Comparison of ENCODE assay signal across 8 mouse cellular contexts in the genomic region with DNA sequence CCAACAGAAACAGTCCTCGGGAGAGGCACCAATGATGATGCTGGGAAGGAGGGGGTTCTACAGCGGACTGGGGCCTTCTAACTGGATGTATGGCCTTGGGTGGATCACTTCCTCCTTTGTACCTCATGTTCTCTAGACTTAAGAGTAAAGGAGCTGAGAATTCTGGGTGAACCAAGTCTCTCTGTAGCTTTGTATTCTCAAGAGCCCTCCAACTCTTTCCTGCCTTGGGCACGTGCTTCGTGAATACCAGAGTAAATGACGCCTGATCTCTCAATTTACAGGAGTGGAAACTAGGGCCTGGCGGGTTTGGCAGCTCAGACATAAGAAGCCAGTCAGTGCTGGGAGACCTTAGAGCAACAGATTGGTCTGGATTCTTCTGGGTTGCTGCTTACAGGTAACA. TPM values are rescaled to one million over a fixed set of nuclear protein-coding genes. Genes with fewer than 3 reads are reported as not detected.
A peak's percentile ranks its signal among the peaks of the same experiment; 100 is the strongest.
DNase-seq lines count a peak whose midpoint lies in the region; ATAC-seq and TF ChIP-seq lines count a peak whose summit lies in the region.

No protein-coding gene starts in this region.

- no peak overlapping the region for H3K27ac ChIP-seq in heart, embryonic 11.5 days (ENCODE audit: low read depth, low read length)
- no peak overlapping the region; the same call in 1 of the 2 replicates for H3K27ac ChIP-seq in ES-E14 (ENCODE audit: insufficient read depth, low read depth, low read length, poor library complexity, severe bottlenecking)
- peak overlapping the region; percentile 84; the same call in 1 of the 2 replicates for H3K27ac ChIP-seq in embryonic facial prominence, embryonic 15.5 days (replicated peaks)
- H3K27ac ChIP-seq in limb, embryonic 12.5 days, result peak overlapping the region; percentile 82
- no peak overlapping the region for H3K27ac ChIP-seq in neural tube, embryonic 14.5 days (ENCODE audit: low read depth, low read length)

- ATAC-seq in heart, embryonic 11.5 days (replicated peaks; ENCODE audit: insufficient number of reproducible peaks, low FRiP score, low TSS enrichment), result no peak
- ATAC-seq in embryonic facial prominence, embryonic 15.5 days (ENCODE audit: insufficient number of reproducible peaks, low FRiP score, low TSS enrichment, low read depth), result no peak
- no peak for ATAC-seq in limb, embryonic 12.5 days (ENCODE audit: insufficient number of reproducible peaks, insufficient read depth, low FRiP score, low TSS enrichment, low read depth)
- no peak for ATAC-seq in neural tube, embryonic 14.5 days (ENCODE audit: low read depth)

- no peak for DNase-seq in heart, postnatal 10 days
- DNase-seq in ES-E14 (ENCODE audit: low read depth, low spot score), result no peak
- no peak for DNase-seq in layer of hippocampus, adult 18-20 months (ENCODE audit: low spot score in 2 of 2)
- DNase-seq in T-cell, adult 2 months (ENCODE audit: low spot score), result no peak

- H3K9ac ChIP-seq in heart, embryonic 11.5 days (ENCODE audit: low read depth, low read length), result peak overlapping the region; percentile 88
- H3K9ac ChIP-seq in ES-E14 (ENCODE audit: insufficient read depth, low read depth, low read length, poor library complexity, severe bottlenecking), result peak overlapping the region; percentile 76
- H3K9ac ChIP-seq in embryonic facial prominence, embryonic 15.5 days, result peak overlapping the region; percentile 85
- peak overlapping the region; percentile 77 for H3K9ac ChIP-seq in limb, embryonic 12.5 days (replicated peaks)
- H3K9ac ChIP-seq in neural tube, embryonic 14.5 days (replicated peaks; ENCODE audit: low read depth, low read length), result peak overlapping the region; percentile 78

- H3K4me2 ChIP-seq in heart, embryonic 11.5 days, result peak overlapping the region; percentile 83
- H3K4me2 ChIP-seq in embryonic facial prominence, embryonic 15.5 days (replicated peaks), result peak overlapping the region; percentile 72
- H3K4me2 ChIP-seq in limb, embryonic 12.5 days, result peak overlapping the region; percentile 60
- H3K4me2 ChIP-seq in neural tube, embryonic 14.5 days (ENCODE audit: low read depth, low read length), result peak overlapping the region; percentile 71

- peaks cover 16% of the 10 kb centered on the region for H3K4me1 ChIP-seq in heart, embryonic 11.5 days (ENCODE audit: control insufficient read depth, insufficient read depth, low read length)
- peaks cover 8 to 30% of the 10 kb centered on the region in 2 experiments; a peak in 3 of 4 replicates for H3K4me1 ChIP-seq in ES-E14 (ENCODE audit: control insufficient read depth in 2 of 2, insufficient read depth in 2 of 2, low read length in 2 of 2, poor library complexity in 1 of 2)
- peaks cover 23% of the 10 kb centered on the region for H3K4me1 ChIP-seq in embryonic facial prominence, embryonic 15.5 days
- peaks cover 23% of the 10 kb centered on the region for H3K4me1 ChIP-seq in limb, embryonic 12.5 days (replicated peaks)
- peaks cover 17% of the 10 kb centered on the region for H3K4me1 ChIP-seq in neural tube, embryonic 14.5 days (ENCODE audit: control insufficient read depth, insufficient read depth, low read length)

- peak overlapping the region; percentile 80 for H3K4me3 ChIP-seq in heart, embryonic 11.5 days (ENCODE audit: low read depth, low read length)
- H3K4me3 ChIP-seq in ES-E14 (ENCODE audit: insufficient read depth in 1 of 2, low read depth in 1 of 2, low read length in 2 of 2, poor library complexity in 1 of 2, severe bottlenecking in 1 of 2), result peak overlapping the region; percentile 80 to 81
- peak overlapping the region; percentile 87 for H3K4me3 ChIP-seq in embryonic facial prominence, embryonic 15.5 days (replicated peaks)
- H3K4me3 ChIP-seq in limb, embryonic 12.5 days (replicated peaks), result peak overlapping the region; percentile 75
- H3K4me3 ChIP-seq in neural tube, embryonic 14.5 days (ENCODE audit: low read depth, low read length), result peak overlapping the region; percentile 82

- in situ Hi-C loops in ES-E14 (cut with MboI; ENCODE audit: low sequenced_read_pairs in 2 of 2, unreplicated experiment in 2 of 2), result no loop called here

- 30% methylated on average over 6 of the region's 6 CpGs for WGBS in heart, embryonic 11.5 days (ENCODE audit: insufficient replicate concordance)
- WGBS in embryonic facial prominence, embryonic 15.5 days, result 23% methylated on average over 6 of the region's 6 CpGs
- WGBS in limb, embryonic 12.5 days, result 27% methylated on average over 6 of the region's 6 CpGs
- WGBS in neural tube, embryonic 14.5 days, result 33% methylated on average over 6 of the region's 6 CpGs

- peaks cover 4% of the 10 kb centered on the region for H3K36me3 ChIP-seq in heart, embryonic 11.5 days (ENCODE audit: control insufficient read depth, insufficient read depth, low read length)
- H3K36me3 ChIP-seq in ES-E14 (ENCODE audit: control insufficient read depth, insufficient read depth, low read length, poor library complexity, severe bottlenecking), result peaks cover 18% of the 10 kb centered on the region
- peaks cover 17% of the 10 kb centered on the region for H3K36me3 ChIP-seq in embryonic facial prominence, embryonic 15.5 days
- peaks cover 27% of the 10 kb centered on the region for H3K36me3 ChIP-seq in limb, embryonic 12.5 days
- H3K36me3 ChIP-seq in neural tube, embryonic 14.5 days (ENCODE audit: control insufficient read depth, insufficient read depth, low read length), result peaks cover 2% of the 10 kb centered on the region; the same call in 1 of the 2 replicates

- H3K27me3 ChIP-seq in heart, embryonic 11.5 days (ENCODE audit: control insufficient read depth, insufficient read depth, low read length), result no peaks in the 10 kb centered on the region
- H3K27me3 ChIP-seq in embryonic facial prominence, embryonic 15.5 days, result no peaks in the 10 kb centered on the region
- H3K27me3 ChIP-seq in limb, embryonic 12.5 days, result no peaks in the 10 kb centered on the region
- no peaks in the 10 kb centered on the region for H3K27me3 ChIP-seq in neural tube, embryonic 14.5 days (ENCODE audit: control insufficient read depth, insufficient read depth, low read length)

- intact Hi-C loops in heart, postnatal 10 days (cut with DNase I), result no loop called here

- H3K9me3 ChIP-seq in heart, embryonic 11.5 days (replicated peaks; ENCODE audit: control insufficient read depth, low read length), result no peaks in the 10 kb centered on the region
- H3K9me3 ChIP-seq in ES-E14 (ENCODE audit: control insufficient read depth, insufficient read depth, low read depth, low read length), result no peaks in the 10 kb centered on the region
- H3K9me3 ChIP-seq in embryonic facial prominence, embryonic 15.5 days (replicated peaks), result no peaks in the 10 kb centered on the region
- H3K9me3 ChIP-seq in limb, embryonic 12.5 days, result no peaks in the 10 kb centered on the region
- no peaks in the 10 kb centered on the region for H3K9me3 ChIP-seq in neural tube, embryonic 14.5 days (ENCODE audit: control insufficient read depth, low read length)

TF ChIP-seq in ES-E14, 5 proteins besides CTCF, POLR2A, EP300 and RAD21:
- TF ChIP-seq MAFK (IDR thresholded peaks at IDR 0.05; ENCODE audit: insufficient read depth, low read depth, low read length) (no peak), HCFC1 (IDR thresholded peaks at IDR 0.05; ENCODE audit: borderline replicate concordance, insufficient read depth, low read length) (no peak), ZC3H11A (IDR thresholded peaks at IDR 0.05; ENCODE audit: borderline replicate concordance, low read depth, low read length) (no peak), CHD2 (IDR thresholded peaks at IDR 0.05; ENCODE audit: low read depth, low read length) (no peak), ZNF384 (IDR thresholded peaks at IDR 0.05; ENCODE audit: low read depth, low read length) (no peak)

RNA-seq across cellular contexts. Expression of a gene that starts 1.0 kb away (rescaled TPM):
- polyA plus RNA-seq in heart, embryonic 11.5 days (2014; fragmentation: Nextera tagmentation; extraction: Ambion mirVana), result 32.8 and 33.4 TPM in 2 replicates
- total RNA-seq in heart, postnatal 10 days (2021), result 10 to 100 TPM; 16.9 to 17.4 TPM
- total RNA-seq in ES-E14 (2012; rRNA removed), result 24.6 and 30.2 TPM in 2 replicates
- 22.2 and 22.3 TPM in 2 replicates for polyA plus RNA-seq in embryonic facial prominence, embryonic 15.5 days (2015; fragmentation: Nextera tagmentation; extraction: Ambion mirVana)
- 20.0 and 21.1 TPM in 2 replicates for polyA plus RNA-seq in limb, embryonic 12.5 days (2016; fragmentation: Nextera tagmentation; extraction: Ambion mirVana)
- polyA plus RNA-seq in neural tube, embryonic 14.5 days (2014; fragmentation: Nextera tagmentation; extraction: Ambion mirVana), result 40.6 and 45.1 TPM in 2 replicates
- total RNA-seq in layer of hippocampus, adult 18-20 months (2021), result 10 to 100 TPM; 19.9 to 21.6 TPM

RNA-seq across cellular contexts. Expression of a gene that starts 1.2 kb away (rescaled TPM):
- polyA plus RNA-seq in heart, embryonic 11.5 days (2014; fragmentation: Nextera tagmentation; extraction: Ambion mirVana), result 29.1 and 34.3 TPM in 2 replicates
- total RNA-seq in heart, postnatal 10 days (2021), result 10 to 100 TPM; 27.0 to 28.4 TPM
- 87.5 and 116 TPM in 2 replicates for total RNA-seq in ES-E14 (2012; rRNA removed)
- 65.7 and 69.6 TPM in 2 replicates for polyA plus RNA-seq in embryonic facial prominence, embryonic 15.5 days (2015; fragmentation: Nextera tagmentation; extraction: Ambion mirVana)
- 54.0 and 58.1 TPM in 2 replicates for polyA plus RNA-seq in limb, embryonic 12.5 days (2016; fragmentation: Nextera tagmentation; extraction: Ambion mirVana)
- polyA plus RNA-seq in neural tube, embryonic 14.5 days (2014; fragmentation: Nextera tagmentation; extraction: Ambion mirVana), result 37.6 and 43.6 TPM in 2 replicates
- total RNA-seq in layer of hippocampus, adult 18-20 months (2021), result 10 to 100 TPM; 25.9 to 27.4 TPM

RNA-seq across cellular contexts. Expression of a gene that starts 43.4 kb away (rescaled TPM):
- 9.4 and 10.6 TPM in 2 replicates for polyA plus RNA-seq in heart, embryonic 11.5 days (2014; fragmentation: Nextera tagmentation; extraction: Ambion mirVana)
- total RNA-seq in heart, postnatal 10 days (2021), result 10 to 100 TPM in 1 of 2 experiments, 1 to 10 TPM in 1; 9.9 to 11.4 TPM
- 17.6 and 22.0 TPM in 2 replicates for total RNA-seq in ES-E14 (2012; rRNA removed)
- 17.5 and 19.7 TPM in 2 replicates for polyA plus RNA-seq in embryonic facial prominence, embryonic 15.5 days (2015; fragmentation: Nextera tagmentation; extraction: Ambion mirVana)
- polyA plus RNA-seq in limb, embryonic 12.5 days (2016; fragmentation: Nextera tagmentation; extraction: Ambion mirVana), result 26.3 and 26.4 TPM in 2 replicates
- polyA plus RNA-seq in neural tube, embryonic 14.5 days (2014; fragmentation: Nextera tagmentation; extraction: Ambion mirVana), result 16.9 and 20.5 TPM in 2 replicates
- 10 to 100 TPM; 11.8 to 14.6 TPM for total RNA-seq in layer of hippocampus, adult 18-20 months (2021)

RNA-seq across cellular contexts. Expression of a gene that starts 43.4 kb away (rescaled TPM):
- polyA plus RNA-seq in heart, embryonic 11.5 days (2014; fragmentation: Nextera tagmentation; extraction: Ambion mirVana), result 196 and 209 TPM in 2 replicates
- total RNA-seq in heart, postnatal 10 days (2021), result 10 to 100 TPM; 64.7 to 69.5 TPM
- 192 and 240 TPM in 2 replicates for total RNA-seq in ES-E14 (2012; rRNA removed)
- polyA plus RNA-seq in embryonic facial prominence, embryonic 15.5 days (2015; fragmentation: Nextera tagmentation; extraction: Ambion mirVana), result 220 and 227 TPM in 2 replicates
- 344 and 347 TPM in 2 replicates for polyA plus RNA-seq in limb, embryonic 12.5 days (2016; fragmentation: Nextera tagmentation; extraction: Ambion mirVana)
- 149 and 172 TPM in 2 replicates for polyA plus RNA-seq in neural tube, embryonic 14.5 days (2014; fragmentation: Nextera tagmentation; extraction: Ambion mirVana)
- 10 to 100 TPM; 32.6 to 40.6 TPM for total RNA-seq in layer of hippocampus, adult 18-20 months (2021)

Comparison
In these comparisons a context has a peak if more than half of its experiments do, and no peak if none do; other contexts are left out.
1. H3K27ac ChIP-seq: peak in embryonic facial prominence, embryonic 15.5 days (single experiment) and limb, embryonic 12.5 days (single experiment); none in heart, embryonic 11.5 days (single experiment), ES-E14 (single experiment) and neural tube, embryonic 14.5 days (single experiment).
2. Peak in every context shown above with its lines, with median percentiles within 50 percentile points of each other: H3K4me2 ChIP-seq, H3K4me3 ChIP-seq and H3K9ac ChIP-seq.